Mouse (Mus musculus) lung, postnatal 0 days (tissue): ENCODE results near the gene Ptpn13.

Experiments
- CTCF ChIP-seq: IDR thresholded peaks from 2 replicates; pipeline ENCODE4 v1.5.1; 2016; ENCODE audit warnings: antibody characterized with exemption, mild to moderate bottlenecking
- EP300 ChIP-seq: IDR thresholded peaks from 2 replicates; pipeline ENCODE4 v1.6.1; 2016; ENCODE audit warnings: antibody characterized with exemption, mild to moderate bottlenecking, control low read depth

DNA sequence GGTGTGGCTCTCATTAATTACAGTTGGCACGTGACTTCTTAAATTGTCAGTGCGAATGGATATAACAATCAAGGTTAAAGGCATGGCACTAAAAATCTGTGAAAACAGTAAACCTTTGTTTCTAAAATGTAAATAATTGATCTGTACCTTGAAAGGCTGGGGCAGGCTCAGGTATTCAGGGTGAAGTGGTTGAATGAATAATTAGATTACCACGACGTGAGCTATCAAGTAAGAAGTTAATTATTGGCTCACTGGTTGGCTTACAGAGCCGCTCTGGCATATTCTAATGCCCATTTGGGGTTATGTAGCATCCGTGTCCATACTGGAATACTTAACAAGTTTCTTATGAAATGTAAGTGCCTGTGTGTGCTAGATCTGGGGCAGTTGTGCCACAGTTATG lies 92.6 kb downstream of the Ptpn13 start:
- TF ChIP-seq CTCF (no peak), EP300 (no peak)
